Mouse (Mus musculus) hindbrain, embryonic 15.5 days (tissue): ENCODE measurements around the gene C030005K15Rik. TPM values are rescaled to one million over a fixed set of nuclear protein-coding genes. Genes with fewer than 3 reads are reported as not detected.
A peak's percentile ranks its signal among the peaks of the same experiment; 100 is the strongest.
"Not testable (repeated sequence)": the region's sequence is repeated elsewhere in the genome, so short reads cannot be mapped to it uniquely, and the experiment has no call there.

Experiments
- ATAC-seq: fragments of 200-750 bp; cut with Nextera tagmentation; 2 replicates; pipeline ENCODE4 v1.8.0; 2017; ENCODE audit warnings: low read depth, moderate number of reproducible peaks, moderate TSS enrichment; ENCODE audit not compliant: low FRiP score
- H3K27ac ChIP-seq: fragments of 300-500 bp; sonication (generic); replicated peaks from 2 replicates; pipeline ENCODE4 v1.5.1; 2015; ENCODE audit warnings: mild to moderate bottlenecking, inconsistent platforms
- H3K27me3 ChIP-seq: fragments of 300-500 bp; sonication (generic); 2 replicates; pipeline ENCODE4 v1.6.1; 2015; ENCODE audit warnings: control low read depth, inconsistent platforms
- H3K36me3 ChIP-seq: fragments of 300-500 bp; sonication (generic); 2 replicates; pipeline ENCODE4 v1.6.1; 2015; ENCODE audit warnings: control low read depth, inconsistent platforms
- H3K4me1 ChIP-seq: fragments of 300-500 bp; sonication (generic); replicated peaks from 2 replicates; pipeline ENCODE4 v1.6.1; 2015; ENCODE audit warnings: control low read depth, inconsistent platforms
- H3K4me2 ChIP-seq: fragments of 300-500 bp; sonication (generic); 2 replicates; pipeline ENCODE4 v1.6.1; 2015; ENCODE audit warnings: moderate library complexity, mild to moderate bottlenecking, inconsistent platforms
- H3K4me3 ChIP-seq: fragments of 300-500 bp; sonication (generic); 2 replicates; pipeline ENCODE4 v1.5.1; 2015; ENCODE audit warnings: mild to moderate bottlenecking, inconsistent platforms
- H3K9ac ChIP-seq: fragments of 300-500 bp; sonication (generic); 2 replicates; pipeline ENCODE4 v1.6.1; 2015; ENCODE audit warnings: inconsistent platforms
- H3K9me3 ChIP-seq: fragments of 300-500 bp; sonication (generic); 2 replicates; pipeline ENCODE4 v1.6.1; 2016; ENCODE audit warnings: control low read depth, inconsistent platforms
- WGBS: fragments of 180-500 bp; shearing (Covaris S2); methylation state at CpG from one replicate; pipeline ENCODE4 v1.1.7; 2015; 5-methylcytosine and 5-hydroxymethylcytosine counted together
- polyA plus RNA-seq: library from polyadenylated mRNA; unstranded; fragments of >200 nt; fragmentation: Nextera tagmentation; extraction: Ambion mirVana; gene quantifications from 2 replicates; pipeline ENCODE4 v1.2.1, GENCODE M21; 2015

The C030005K15Rik gene
- polyA plus RNA-seq = not detected in 2 replicates

DNA sequence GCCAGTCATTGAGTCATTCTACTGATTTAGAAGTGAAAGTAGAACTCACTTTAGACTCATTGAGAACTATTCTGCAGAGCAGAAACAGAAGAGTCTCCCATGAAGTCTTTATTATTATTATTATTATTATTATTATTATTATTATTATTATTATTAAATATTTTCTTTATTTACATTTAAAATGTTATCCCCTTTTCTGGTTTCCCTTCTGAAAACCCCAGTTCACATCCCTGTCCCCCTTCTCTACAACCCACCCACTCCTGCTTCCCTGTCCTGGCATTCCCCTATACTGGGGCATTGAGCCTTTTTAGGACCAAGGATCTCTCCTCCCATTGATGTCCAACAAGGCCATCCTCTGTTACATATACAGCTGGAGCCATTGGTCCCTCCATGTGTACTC, at the start of gene C030005K15Rik:
C030005K15Rik (minus strand) TSS at position 101 of the 400 bp plus-strand sequence.
- H3K4me1 ChIP-seq, H3K36me3 ChIP-seq, H3K4me2 ChIP-seq, H3K4me3 ChIP-seq, H3K9ac ChIP-seq, H3K9me3 ChIP-seq, H3K27ac ChIP-seq, ATAC-seq, H3K27me3 ChIP-seq: not testable (repeated sequence)

DNA sequence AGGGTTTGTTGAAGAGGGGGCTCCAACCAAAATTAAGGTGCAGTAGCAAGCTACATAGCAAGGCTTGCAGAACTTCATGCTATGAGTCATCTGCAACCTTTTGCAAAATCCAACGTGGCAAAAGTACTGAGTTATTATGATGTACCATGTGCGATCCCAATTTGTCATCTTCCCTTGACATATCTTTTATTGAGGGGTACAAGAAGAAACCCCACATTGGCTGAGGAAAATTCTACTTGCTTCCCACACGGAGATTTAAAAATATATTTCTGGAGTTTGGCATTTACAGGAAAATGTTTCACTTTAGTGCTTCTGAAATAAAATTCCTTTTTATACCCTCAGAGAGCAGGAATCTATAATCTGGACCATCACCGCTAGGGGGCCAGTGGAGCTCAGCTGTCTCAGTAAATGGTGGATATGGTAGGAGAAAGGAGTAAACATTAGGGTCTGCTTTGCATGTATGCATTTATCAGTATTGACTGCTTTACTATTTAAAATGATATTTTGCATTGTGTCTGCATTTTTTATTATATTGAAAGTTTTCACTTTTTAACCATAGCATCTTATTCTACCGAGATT, 41.7 kb upstream of the C030005K15Rik start:
- no peak overlapping the region for H3K4me2 ChIP-seq
- no peaks in the 10 kb centered on the region for H3K27me3 ChIP-seq
- no peak overlapping the region for H3K9ac ChIP-seq
- no peak overlapping the region for H3K27ac ChIP-seq
- H3K4me3 ChIP-seq = no peak overlapping the region
- no peaks in the 10 kb centered on the region for H3K36me3 ChIP-seq
- H3K9me3 ChIP-seq = no peaks in the 10 kb centered on the region
- no peak for ATAC-seq
- WGBS = 63% methylated on average over 5 of the region's 5 CpGs
- no peaks in the 10 kb centered on the region for H3K4me1 ChIP-seq

DNA sequence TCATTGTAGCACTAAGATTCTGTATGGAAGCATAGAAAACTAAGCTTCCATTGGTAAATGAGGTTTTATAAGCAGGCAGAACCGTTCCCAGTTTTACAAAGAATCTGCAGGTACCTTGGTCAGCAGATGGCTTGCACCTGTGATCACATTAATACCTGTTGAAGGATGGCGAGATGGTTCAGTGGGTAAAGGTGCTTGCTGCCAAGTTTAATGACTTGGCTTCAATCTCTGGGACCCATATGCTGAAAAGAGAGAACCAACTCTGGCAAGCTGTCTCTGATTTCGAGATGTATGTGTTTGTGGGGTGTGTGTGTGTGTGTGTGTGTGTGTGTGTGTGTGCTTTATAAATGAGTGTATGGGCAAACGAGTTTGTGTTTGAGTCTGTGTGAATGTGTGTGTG, 27.3 kb upstream of the C030005K15Rik start:
- WGBS = 76% methylated on average over 4 of the region's 4 CpGs
- Histone ChIP-seq H3K4me1 (no peaks in the 10 kb centered on the region), H3K9me3 (no peaks in the 10 kb centered on the region), H3K4me3 (no peak overlapping the region), H3K27ac (no peak overlapping the region), H3K36me3 (no peaks in the 10 kb centered on the region), H3K27me3 (no peaks in the 10 kb centered on the region), H3K4me2 (no peak overlapping the region), H3K9ac (no peak overlapping the region)
- ATAC-seq = peak; percentile 27; the same call in 1 of the 2 replicates

DNA sequence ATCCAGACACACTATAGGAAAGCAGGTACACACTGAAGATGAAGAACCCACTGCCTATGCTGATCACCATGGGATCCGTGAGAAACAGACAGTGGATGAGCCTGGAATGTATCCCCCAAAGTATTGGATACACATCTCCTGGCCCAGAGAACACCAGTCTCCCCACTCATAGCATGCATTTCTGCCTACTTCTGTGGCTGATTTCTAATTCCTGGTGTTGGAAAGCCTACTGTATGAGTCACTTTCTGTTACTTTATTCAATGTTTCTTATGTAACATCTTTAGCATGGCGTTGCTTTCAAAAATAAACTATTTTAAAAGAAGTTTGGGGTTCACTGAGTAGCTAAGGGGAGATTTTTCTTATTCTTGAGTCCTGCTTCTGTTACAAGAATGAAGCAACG, 20.7 kb upstream of the C030005K15Rik start:
- Histone ChIP-seq H3K9ac (no peak overlapping the region), H3K4me2 (no peak overlapping the region), H3K27me3 (no peaks in the 10 kb centered on the region), H3K4me3 (no peak overlapping the region), H3K27ac (no peak overlapping the region), H3K9me3 (no peaks in the 10 kb centered on the region), H3K4me1 (no peaks in the 10 kb centered on the region), H3K36me3 (no peaks in the 10 kb centered on the region)
- WGBS = 82% methylated on average over 3 of the region's 3 CpGs
- ATAC-seq = no peak

DNA sequence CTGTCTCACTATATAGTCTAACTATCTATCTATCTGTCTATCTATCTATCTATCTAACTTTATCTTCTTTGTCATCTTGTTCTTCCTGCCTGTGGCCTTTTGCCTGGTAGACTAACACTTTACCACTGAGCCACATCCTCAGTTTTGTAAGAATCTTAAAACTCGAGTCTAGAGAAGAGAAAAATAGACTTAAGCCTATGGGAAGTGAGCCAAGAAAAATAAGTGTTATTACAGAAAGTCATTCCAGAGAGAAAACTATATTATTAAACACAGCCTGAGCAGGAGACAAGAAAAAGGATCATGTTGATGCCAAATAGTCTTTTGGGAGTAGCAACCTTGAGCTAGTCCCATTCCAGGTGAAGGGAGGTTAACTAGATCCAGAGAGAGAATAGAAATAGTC, 626 bp downstream of the C030005K15Rik start:
- H3K36me3 ChIP-seq = no peaks in the 10 kb centered on the region
- no peak for ATAC-seq

DNA sequence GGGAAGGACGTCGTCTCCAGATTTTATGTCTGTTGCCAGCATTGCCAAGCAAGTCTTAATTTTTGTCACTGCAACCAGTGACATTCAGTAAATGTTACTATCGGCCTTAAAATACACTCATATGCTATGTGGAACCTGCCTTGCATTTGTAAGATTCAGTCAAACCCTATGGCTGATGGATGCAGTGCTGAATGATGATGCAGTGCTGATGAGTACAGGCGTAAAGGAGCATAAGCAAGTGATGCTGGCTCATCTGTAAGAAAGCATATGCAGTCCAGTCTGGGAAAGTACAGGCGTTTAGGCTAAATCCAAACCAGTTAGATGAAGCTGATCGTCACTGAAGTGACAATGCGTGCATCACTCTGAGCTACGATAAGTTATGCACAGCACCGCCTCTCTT, 3.8 kb downstream of the C030005K15Rik start:
- H3K36me3 ChIP-seq = no peaks in the 10 kb centered on the region
- no peaks in the 10 kb centered on the region for H3K9me3 ChIP-seq
- no peak overlapping the region for H3K4me3 ChIP-seq
- ATAC-seq = no peak
- no peak overlapping the region for H3K9ac ChIP-seq
- H3K4me1 ChIP-seq = no peaks in the 10 kb centered on the region
- WGBS = 94% methylated on average over 9 of the region's 9 CpGs
- no peak overlapping the region for H3K4me2 ChIP-seq
- H3K27ac ChIP-seq = no peak overlapping the region
- no peaks in the 10 kb centered on the region for H3K27me3 ChIP-seq

More for the DNA sequence above, 626 bp downstream of the C030005K15Rik start:
- Histone ChIP-seq H3K4me2 (no peak overlapping the region), H3K4me3 (no peak overlapping the region), H3K9me3 (no peaks in the 10 kb centered on the region), H3K9ac (no peak overlapping the region), H3K27ac (no peak overlapping the region), H3K4me1 (no peaks in the 10 kb centered on the region), H3K27me3 (no peaks in the 10 kb centered on the region)
- WGBS = 63% methylated on average over 1 of the region's 1 CpGs

DNA sequence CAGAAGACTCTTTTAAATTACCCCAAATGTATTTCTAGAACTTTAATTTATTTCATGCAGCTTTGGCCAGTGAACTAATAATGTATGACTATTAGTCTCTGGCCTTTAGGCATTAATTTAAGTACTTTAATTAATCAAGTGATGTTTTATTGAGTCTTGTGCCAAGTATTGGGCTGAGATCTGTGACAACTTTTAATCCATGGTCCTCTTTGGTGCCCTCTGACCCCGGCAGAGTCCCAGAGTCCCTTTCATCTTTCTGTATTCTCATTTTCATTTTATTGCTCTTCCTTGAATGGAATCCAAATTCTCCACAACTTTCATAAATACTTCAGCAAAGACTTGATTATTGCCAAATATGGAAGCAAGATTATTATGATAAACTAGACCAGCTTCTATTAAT, 5.9 kb downstream of the C030005K15Rik start:
- H3K4me2 ChIP-seq = no peak overlapping the region
- ATAC-seq = no peak
- WGBS = 92% methylated on average over 1 of the region's 1 CpGs

DNA sequence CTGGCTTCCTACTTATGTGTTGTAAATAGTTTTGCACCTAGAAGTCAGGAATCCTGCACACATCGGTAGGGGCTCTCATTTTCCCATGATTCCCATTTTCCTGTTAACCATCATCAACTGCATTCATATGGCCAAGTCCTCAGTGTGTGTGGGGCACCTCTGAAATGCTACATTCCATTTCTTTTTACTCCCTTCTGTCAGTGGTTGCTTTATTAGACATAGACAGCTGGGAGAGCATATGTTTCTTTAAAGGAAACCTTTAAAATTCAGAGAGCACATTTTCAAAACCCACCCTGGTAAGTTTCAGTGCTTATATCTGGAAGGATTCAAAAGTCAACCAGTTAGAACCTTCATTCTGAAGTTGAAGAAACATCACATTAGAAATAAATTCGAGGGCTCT, 8.5 kb downstream of the C030005K15Rik start:
- Histone ChIP-seq H3K36me3 (no peaks in the 10 kb centered on the region), H3K4me2 (no peak overlapping the region), H3K27me3 (no peaks in the 10 kb centered on the region), H3K4me3 (no peak overlapping the region), H3K27ac (no peak overlapping the region), H3K4me1 (no peaks in the 10 kb centered on the region), H3K9me3 (no peaks in the 10 kb centered on the region), H3K9ac (no peak overlapping the region)
- ATAC-seq = no peak
- WGBS = 88% methylated on average over 2 of the region's 2 CpGs

More for the DNA sequence above, 5.9 kb downstream of the C030005K15Rik start:
- Histone ChIP-seq H3K9me3 (no peaks in the 10 kb centered on the region), H3K4me3 (no peak overlapping the region), H3K27ac (no peak overlapping the region), H3K4me1 (no peaks in the 10 kb centered on the region), H3K9ac (no peak overlapping the region), H3K36me3 (no peaks in the 10 kb centered on the region), H3K27me3 (no peaks in the 10 kb centered on the region)

DNA sequence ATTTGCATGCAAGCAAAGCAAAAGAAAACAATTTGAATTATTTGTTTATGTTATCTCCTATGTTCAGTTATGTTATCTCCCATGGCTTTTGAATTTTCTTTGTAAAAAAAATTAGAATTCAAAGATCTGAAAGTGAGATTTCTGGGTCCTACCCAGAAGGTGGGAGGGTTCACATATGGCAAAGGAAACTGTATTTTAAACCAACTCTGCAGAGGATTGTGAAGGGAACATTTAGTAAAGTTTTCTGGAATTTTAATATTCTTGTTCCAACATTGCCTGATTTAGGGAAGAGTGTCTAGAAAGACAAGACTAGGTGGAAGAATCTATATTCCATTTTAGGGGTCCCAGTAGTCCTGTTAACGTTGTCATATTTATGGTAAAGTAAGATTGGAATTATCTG, 9.3 kb downstream of the C030005K15Rik start:
- no peak overlapping the region for H3K9ac ChIP-seq
- no peak overlapping the region for H3K4me2 ChIP-seq
- WGBS = 86% methylated on average over 1 of the region's 1 CpGs
- H3K36me3 ChIP-seq = no peaks in the 10 kb centered on the region
- H3K9me3 ChIP-seq = no peaks in the 10 kb centered on the region
- no peak for ATAC-seq
- H3K27me3 ChIP-seq = no peaks in the 10 kb centered on the region
- no peak overlapping the region for H3K27ac ChIP-seq
- no peak overlapping the region for H3K4me3 ChIP-seq
- no peaks in the 10 kb centered on the region for H3K4me1 ChIP-seq

DNA sequence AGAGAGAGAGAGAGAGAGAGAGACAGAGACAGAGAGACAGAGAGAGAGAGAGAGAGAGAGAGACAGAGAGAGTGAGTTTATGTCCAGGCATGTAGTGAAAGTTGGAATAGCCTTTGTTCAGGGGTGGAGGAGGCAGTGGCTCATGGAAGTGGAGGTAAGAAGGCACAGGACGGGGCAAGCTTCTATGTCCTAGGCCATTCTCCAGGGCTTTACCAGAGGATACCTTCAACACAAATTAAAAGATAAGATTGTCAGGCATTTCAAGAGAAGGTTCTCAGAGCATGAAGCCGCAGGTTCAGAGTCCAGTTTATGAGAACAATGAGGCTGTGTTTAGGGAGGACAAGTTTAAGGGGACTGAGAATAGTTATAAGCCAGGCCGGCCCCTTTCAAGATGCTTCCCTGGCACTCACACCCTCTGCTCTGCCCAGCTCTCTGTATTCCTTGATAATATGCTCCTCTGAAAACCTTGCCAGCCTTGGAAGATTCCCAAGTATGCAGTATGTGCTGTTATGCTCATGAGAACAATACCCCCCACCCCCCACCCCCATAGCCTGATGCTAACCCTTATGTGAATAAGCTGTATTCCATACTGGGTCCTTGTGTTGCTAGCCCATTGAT, 11.2 kb downstream of the C030005K15Rik start:
- Histone ChIP-seq H3K9ac (no peak overlapping the region), H3K4me3 (no peak overlapping the region), H3K4me1 (no peaks in the 10 kb centered on the region), H3K27ac (no peak overlapping the region), H3K9me3 (no peaks in the 10 kb centered on the region), H3K36me3 (no peaks in the 10 kb centered on the region), H3K4me2 (no peak overlapping the region), H3K27me3 (no peaks in the 10 kb centered on the region)
- ATAC-seq = no peak
- WGBS = 81% methylated on average over 3 of the region's 3 CpGs

DNA sequence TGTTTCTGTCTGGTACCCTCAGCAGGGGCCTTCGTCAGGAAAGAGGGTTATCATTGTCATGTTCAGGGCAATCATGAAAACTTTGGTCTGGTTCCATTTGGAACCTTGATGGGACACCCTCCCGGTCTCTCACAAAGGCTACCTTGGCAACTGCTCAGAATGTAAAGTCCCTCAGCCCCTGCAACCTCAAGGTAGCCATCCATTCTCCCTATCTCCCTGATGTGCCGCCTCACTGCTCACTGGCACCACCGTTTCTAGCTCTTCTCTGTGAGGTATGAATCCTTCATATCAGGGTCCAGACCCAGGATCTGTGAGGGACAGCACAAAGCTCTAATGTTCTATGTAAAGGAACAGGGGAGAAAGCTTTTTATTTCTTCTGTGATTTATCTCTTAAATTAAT, 12.0 kb downstream of the C030005K15Rik start:
- 64% methylated on average over 4 of the region's 4 CpGs for WGBS
- H3K27me3 ChIP-seq = no peaks in the 10 kb centered on the region
- H3K4me1 ChIP-seq = no peaks in the 10 kb centered on the region
- no peaks in the 10 kb centered on the region for H3K36me3 ChIP-seq
- no peak overlapping the region for H3K4me3 ChIP-seq
- H3K27ac ChIP-seq = no peak overlapping the region
- H3K9me3 ChIP-seq = no peaks in the 10 kb centered on the region
- H3K4me2 ChIP-seq = no peak overlapping the region
- H3K9ac ChIP-seq = no peak overlapping the region
- ATAC-seq = no peak

DNA sequence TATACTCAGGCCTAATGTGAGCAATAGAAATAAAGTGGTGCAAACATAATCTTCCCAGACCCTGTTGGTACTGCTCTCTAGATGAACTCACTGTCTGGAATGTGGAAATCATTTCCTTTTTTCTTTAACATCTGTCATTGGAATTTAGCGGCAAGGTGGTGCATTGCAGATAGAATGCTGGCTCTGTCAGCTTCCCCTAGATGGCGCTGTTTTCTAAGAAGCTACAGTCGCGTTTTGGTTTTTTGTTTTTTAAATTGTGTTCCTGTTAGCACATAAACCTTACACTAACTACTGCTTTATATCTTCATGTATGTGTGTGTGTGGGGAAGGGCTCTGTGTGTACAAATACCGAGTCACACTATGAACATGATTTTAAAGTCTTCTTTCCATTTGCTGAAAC, 13.9 kb downstream of the C030005K15Rik start:
- 1% methylated on average over 5 of the region's 5 CpGs for WGBS
- H3K9me3 ChIP-seq = no peaks in the 10 kb centered on the region
- H3K27ac ChIP-seq = no peak overlapping the region
- H3K36me3 ChIP-seq = no peaks in the 10 kb centered on the region
- H3K27me3 ChIP-seq = no peaks in the 10 kb centered on the region
- ATAC-seq = no peak
- no peak overlapping the region for H3K4me2 ChIP-seq
- H3K4me1 ChIP-seq = no peaks in the 10 kb centered on the region
- H3K4me3 ChIP-seq = no peak overlapping the region
- no peak overlapping the region for H3K9ac ChIP-seq

DNA sequence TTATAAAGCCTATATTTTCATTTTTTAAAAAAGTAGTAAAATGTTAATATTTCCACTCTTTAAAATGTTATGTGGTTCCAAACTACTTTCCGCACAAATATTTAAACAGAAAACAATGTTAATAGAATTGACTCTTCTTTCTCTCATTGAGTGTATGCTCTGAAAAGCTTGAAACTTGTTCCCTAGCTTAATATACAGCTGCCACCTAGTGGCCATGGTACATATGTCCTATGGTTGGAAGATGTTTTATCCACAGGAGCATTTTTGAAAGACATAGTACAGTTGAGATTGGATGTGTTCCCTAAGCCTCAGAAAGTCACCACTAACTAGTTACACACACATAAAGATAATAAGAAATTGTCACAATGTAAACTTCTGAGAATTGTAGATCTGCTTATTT, 22.0 kb downstream of the C030005K15Rik start:
- Histone ChIP-seq H3K9me3 (no peaks in the 10 kb centered on the region), H3K36me3 (no peaks in the 10 kb centered on the region), H3K4me2 (no peak overlapping the region), H3K27ac (no peak overlapping the region), H3K9ac (no peak overlapping the region), H3K4me3 (no peak overlapping the region), H3K4me1 (no peaks in the 10 kb centered on the region), H3K27me3 (no peaks in the 10 kb centered on the region)
- ATAC-seq = no peak
- WGBS = 48% methylated on average over 1 of the region's 1 CpGs
